Mouse (Mus musculus): Measurements from ENCODE around the gene Smarcc2.

The Smarcc2 gene

DNA sequence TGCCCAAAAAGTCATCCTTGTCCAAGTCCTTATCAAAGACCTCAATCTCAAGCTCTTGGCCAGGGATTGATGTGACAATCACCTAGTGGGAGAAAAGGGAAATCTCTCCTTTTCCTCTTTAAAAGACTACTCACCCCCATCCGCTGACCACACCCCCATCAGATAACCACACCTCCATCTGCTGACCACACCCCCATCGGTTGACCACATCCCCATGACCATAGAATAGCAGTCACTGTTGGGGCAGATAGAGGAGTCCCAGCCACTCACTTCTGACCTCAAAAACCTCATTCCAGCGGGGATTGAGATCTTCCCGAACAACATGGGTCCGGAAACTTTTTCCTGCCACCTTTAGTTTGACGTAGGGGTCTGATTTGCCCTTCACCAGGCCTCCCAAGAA, 57.6 kb downstream of the Smarcc2 start:
- no peak for DNase-seq (ENCODE audit: low spot score)

DNA sequence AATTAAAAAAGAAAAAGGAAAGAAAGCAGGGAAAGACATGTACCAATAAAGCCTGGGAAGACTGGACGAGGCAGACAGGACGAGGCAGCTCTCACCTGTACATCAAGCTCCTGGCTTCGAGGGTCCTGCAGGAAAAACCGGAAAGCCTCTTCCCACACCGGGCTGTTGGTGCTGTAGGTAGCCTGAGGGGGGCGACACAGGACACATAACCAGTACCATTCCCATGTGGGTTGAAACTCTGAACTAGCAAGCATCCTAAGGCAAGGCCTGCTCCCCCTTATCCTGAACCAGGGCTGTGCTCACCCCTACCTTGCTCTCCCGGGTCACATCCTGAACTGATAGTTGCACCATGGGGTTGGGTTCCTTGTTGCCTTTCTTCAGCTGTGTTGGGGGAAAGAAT, 59.8 kb downstream of the Smarcc2 start:
- peak; percentile 44 for DNase-seq (ENCODE audit: low spot score)

DNA sequence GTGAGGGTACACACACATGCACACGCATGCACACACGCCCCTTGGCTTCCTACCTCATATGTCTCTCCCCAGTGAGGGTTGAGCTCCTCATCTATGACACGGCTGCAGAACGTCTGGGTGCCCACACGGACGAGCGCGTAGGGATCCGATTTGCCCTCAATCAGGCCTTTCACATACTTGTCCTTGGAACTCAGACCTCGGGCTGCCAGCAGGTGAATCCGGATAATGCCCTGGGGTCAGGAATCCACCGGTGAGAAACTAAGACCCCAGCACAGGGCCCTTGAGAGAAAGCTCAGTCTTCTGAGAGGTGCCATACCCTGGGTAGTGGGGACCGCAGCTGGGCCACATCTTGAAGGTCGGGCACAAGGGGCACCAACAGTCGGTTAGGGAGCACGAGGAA, 61.5 kb downstream of the Smarcc2 start:
- no peak for DNase-seq (ENCODE audit: low spot score)

GRCm38 (mm10) chr10:128522351-128522750, 63.3 kb downstream of the Smarcc2 start:
- DNase-seq (ENCODE audit: low spot score) = no peak

GRCm38 (mm10) chr10:128524111-128524731, 65.2 kb downstream of the Smarcc2 start:
- no peak for DNase-seq (ENCODE audit: low spot score)

- peak; percentile 73 for DNase-seq (ENCODE audit: low spot score)
These were observed 65.9 kb downstream of the Smarcc2 start for GRCm38 (mm10) chr10:128524732-128525662.

DNA sequence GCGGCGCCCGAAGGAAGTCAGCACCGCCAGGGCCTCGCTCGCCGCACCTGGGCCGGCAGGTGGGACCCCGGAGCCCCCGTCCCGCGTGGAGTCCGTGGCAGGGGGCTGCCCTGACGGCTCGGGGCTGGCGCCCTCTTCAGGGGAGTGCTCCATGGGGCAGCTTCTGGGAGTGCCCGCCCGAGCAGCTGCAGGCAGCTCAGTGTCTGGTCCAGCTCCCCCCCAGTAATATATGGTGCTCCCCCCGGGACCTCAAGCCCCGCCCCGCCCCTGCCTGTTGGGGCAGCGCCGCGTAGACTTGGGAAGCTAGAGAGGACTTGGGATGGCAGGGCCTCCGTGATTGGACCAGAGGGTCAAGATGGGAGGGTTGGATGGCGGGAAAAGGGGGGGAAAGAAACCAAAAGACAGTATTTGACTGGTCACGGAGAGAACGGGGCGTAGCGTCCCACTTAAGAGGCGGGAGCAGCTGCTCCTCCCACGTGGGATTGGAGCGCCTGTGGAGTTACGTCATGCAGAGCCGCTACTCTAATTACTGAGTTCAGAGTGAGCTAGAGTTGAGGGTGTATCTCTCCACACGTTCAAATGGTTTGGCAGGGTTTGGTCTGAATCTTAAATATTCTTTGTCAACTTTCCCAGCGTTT, 66.7 kb downstream of the Smarcc2 start, which contains the start of gene Esyt1:
Gene Esyt1 (minus strand): TSS at position 201 of the 638 bp plus-strand sequence.
- peak; percentile 98 for DNase-seq (ENCODE audit: low spot score)

DNA sequence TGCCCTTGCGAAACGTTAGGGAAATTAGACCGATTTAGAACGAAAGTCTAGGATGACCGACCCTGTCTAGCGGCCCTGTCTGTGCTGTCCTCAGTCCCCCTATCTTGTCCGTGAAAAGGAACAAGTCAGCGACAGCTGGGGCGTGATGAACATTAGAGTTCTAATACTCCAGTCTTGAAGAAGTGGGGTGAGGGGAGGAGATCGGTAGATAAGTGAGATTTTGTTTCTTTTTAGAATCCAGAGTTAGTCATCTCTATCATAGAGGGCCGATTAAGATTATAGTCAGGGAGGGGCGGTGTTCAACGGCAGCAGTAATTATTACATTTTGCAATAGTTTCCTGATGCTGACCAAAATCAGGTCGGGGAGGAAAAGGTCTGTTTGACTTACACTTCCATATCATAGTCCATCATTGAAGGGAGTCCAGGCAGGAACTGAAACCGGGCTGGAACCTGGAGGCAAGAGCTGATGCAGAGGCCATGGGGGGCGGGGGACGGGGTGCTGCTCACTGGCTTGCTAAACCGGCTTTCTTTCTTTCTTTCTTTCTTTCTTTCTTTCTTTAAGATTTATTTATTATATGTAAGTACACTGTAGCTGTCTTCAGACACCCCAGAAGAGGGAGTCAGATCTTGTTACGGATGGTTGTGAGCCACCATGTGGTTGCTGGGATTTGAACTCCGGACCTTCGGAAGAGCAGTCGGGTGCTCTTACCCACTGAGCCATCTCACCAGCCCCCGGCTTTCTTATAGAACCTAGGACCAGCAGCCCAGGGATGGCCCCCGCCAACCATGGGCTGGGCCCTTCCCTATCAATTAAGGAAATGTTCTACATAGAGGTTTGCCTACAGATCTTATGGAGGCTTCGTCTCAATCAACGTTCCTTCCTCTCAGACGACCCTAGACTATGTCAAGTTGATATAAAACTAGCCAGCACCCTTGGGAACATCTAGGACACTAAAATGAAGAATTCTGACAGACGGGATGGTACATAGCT, 67.6 kb downstream of the Smarcc2 start:
- no peak for DNase-seq (ENCODE audit: low spot score)

GRCm38 (mm10) chr10:128535206-128535605, 76.2 kb downstream of the Smarcc2 start:
- DNase-seq (ENCODE audit: low spot score) = no peak

- DNase-seq (ENCODE audit: low spot score) = no peak
These were observed 76.7 kb downstream of the Smarcc2 start for GRCm38 (mm10) chr10:128535624-128536265.

GRCm38 (mm10) chr10:128536266-128536940, 77.4 kb downstream of the Smarcc2 start:
- DNase-seq (ENCODE audit: low spot score) = peak; percentile 94

DNA sequence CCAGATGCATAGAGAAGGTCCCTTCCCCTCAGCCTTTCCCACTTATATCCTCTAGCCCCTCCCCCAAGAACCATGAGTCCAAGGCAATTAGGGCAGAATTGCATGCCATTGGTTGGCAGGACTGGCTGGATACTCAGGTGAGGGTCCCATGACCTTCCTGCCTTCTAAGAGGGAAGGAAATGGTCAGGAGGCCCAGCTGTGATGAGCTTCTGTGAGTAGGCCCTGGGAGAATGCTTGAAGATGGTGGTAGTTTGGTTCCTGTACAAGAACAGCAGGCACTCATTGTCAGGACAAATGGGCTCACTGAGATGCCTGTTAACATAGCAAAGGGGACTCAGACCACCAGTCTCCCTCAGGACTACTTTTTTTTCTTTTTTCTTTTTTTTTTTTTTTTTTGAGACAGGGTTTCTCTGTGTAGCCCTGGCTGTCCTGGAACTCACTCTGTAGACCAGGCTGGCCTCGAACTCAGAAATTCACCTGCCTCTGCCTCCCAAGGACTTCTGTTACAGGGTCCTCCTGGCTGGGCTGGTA, 79.4 kb downstream of the Smarcc2 start:
- no peak for DNase-seq (ENCODE audit: low spot score)

Measured in embryo, embryonic 10 days (tissue).